Mouse (Mus musculus) embryonic facial prominence, embryonic 14.5 days (tissue): ENCODE measurements around the gene Ccdc97. TPM values are rescaled to one million over a fixed set of nuclear protein-coding genes. Genes with fewer than 3 reads are reported as not detected.

Experiments used
- ATAC-seq: fragments of 200-750 bp; cut with Nextera tagmentation; 2 replicates; pipeline ENCODE4 v1.8.0; 2017; ENCODE audit warnings: low read depth, moderate number of reproducible peaks, moderate TSS enrichment
- DNase-seq: peaks from one replicate; pipeline ENCODE4 v3.0.0-alpha.2; 2015; ENCODE audit warnings: low spot score
- H3K27ac ChIP-seq: fragments of 300-500 bp; sonication (generic); replicated peaks from 2 replicates; pipeline ENCODE4 v1.5.1; 2014; ENCODE audit warnings: low read depth, mild to moderate bottlenecking, low read length, moderate library complexity
- H3K27me3 ChIP-seq: fragments of 300-500 bp; sonication (generic); replicated peaks from 2 replicates; pipeline ENCODE4 v1.6.1; 2014; ENCODE audit warnings: low read length; ENCODE audit not compliant: control insufficient read depth, insufficient read depth
- H3K36me3 ChIP-seq: fragments of 300-500 bp; sonication (generic); 2 replicates; pipeline ENCODE4 v1.6.1; 2014; ENCODE audit warnings: low read length, mixed read lengths; ENCODE audit not compliant: control insufficient read depth, insufficient read depth
- H3K4me1 ChIP-seq: fragments of 300-500 bp; sonication (generic); 2 replicates; pipeline ENCODE4 v1.6.1; 2014; ENCODE audit warnings: antibody characterized with exemption, low read length; ENCODE audit not compliant: control insufficient read depth, insufficient read depth
- H3K4me2 ChIP-seq: fragments of 300-500 bp; sonication (generic); 2 replicates; pipeline ENCODE4 v1.6.1; 2014; ENCODE audit warnings: low read depth, mild to moderate bottlenecking, low read length, moderate library complexity, mixed read lengths
- H3K4me3 ChIP-seq: fragments of 300-500 bp; sonication (generic); 2 replicates; pipeline ENCODE4 v1.5.1; 2014; ENCODE audit warnings: low read depth, mild to moderate bottlenecking, low read length
- H3K9ac ChIP-seq: fragments of 300-500 bp; sonication (generic); 2 replicates; pipeline ENCODE4 v1.6.1; 2014; ENCODE audit warnings: low read depth, mild to moderate bottlenecking, low read length, moderate library complexity, mixed read lengths
- H3K9me3 ChIP-seq: fragments of 300-500 bp; sonication (generic); 2 replicates; pipeline ENCODE4 v1.6.1; 2016; ENCODE audit warnings: low read length; ENCODE audit not compliant: control insufficient read depth
- WGBS: fragments of 180-500 bp; shearing (Covaris S2); extraction: QIAGEN DNeasy Blood & Tissue Kit; methylation state at CpG from one replicate; pipeline ENCODE4 v1.1.7; 2014; 5-methylcytosine and 5-hydroxymethylcytosine counted together
- polyA plus RNA-seq: library from polyadenylated mRNA; unstranded; fragments of >200 nt; fragmentation: Nextera tagmentation; extraction: Ambion mirVana; gene quantifications from 2 replicates; pipeline ENCODE4 v1.2.1, GENCODE M21; 2014

Gene Ccdc97
- polyA plus RNA-seq, 1 experiment from 2014 or later: 28.0 TPM

GRCm38 (mm10) chr7:25699851-25700250 is 19.0 kb downstream of the Ccdc97 start:
- no peak for DNase-seq
- Histone ChIP-seq H3K27ac (no peak overlapping the region), H3K4me1 (0 out of 2 replicates have a peak, but pooled peaks cover 3% of the 10 kb centered on the region), H3K36me3 (0 out of 2 replicates have a peak, but pooled peaks cover 11% of the 10 kb centered on the region), H3K27me3 (0 out of 2 replicates have a peak, but pooled peaks cover 5% of the 10 kb centered on the region), H3K9me3 (peaks cover 5% of the 10 kb centered on the region; the same call in 1 of the 2 replicates), H3K9ac (no peak overlapping the region), H3K4me2 (no peak overlapping the region), H3K4me3 (no peak overlapping the region)
- 51% methylated on average over 13 of the region's 13 CpGs for WGBS
- no peak for ATAC-seq

DNA sequence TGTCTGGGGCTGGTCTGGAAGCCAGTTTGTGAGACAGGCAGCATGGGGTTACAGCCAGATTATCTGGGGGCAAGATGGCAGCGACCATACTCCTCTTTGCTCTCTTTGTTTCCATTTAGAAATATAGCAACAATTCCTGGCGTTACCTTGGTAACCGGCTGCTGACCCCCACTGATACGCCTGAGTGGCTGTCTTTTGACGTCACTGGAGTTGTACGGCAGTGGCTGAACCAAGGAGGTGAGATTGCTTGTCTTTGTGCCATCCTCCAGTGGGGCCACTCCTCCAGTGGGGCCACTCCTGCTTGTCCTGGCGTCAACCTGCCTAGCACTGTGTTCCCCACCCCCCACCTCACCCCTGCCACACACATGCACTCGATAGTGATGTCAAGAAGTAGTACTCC is 24.8 kb downstream of the Ccdc97 start:
- Histone ChIP-seq H3K27me3 (peaks cover 13% of the 10 kb centered on the region), H3K27ac (no peak overlapping the region), H3K9me3 (0 out of 2 replicates have a peak, but pooled peaks cover 3% of the 10 kb centered on the region), H3K4me1 (peaks cover 5% of the 10 kb centered on the region; the same call in 1 of the 2 replicates), H3K4me3 (no peak overlapping the region), H3K9ac (no peak overlapping the region), H3K4me2 (no peak overlapping the region), H3K36me3 (no peaks in the 10 kb centered on the region)
- WGBS: 62% methylated on average over 8 of the region's 8 CpGs
- DNase-seq: no peak
- no peak for ATAC-seq

GRCm38 (mm10) chr7:25690051-25690450 is 28.8 kb downstream of the Ccdc97 start:
- Histone ChIP-seq H3K27ac (no peak overlapping the region), H3K36me3 (no peaks in the 10 kb centered on the region), H3K4me3 (peak overlapping the region; percentile 73; the same call in 1 of the 2 replicates), H3K9ac (no peak overlapping the region), H3K4me2 (peak overlapping the region; percentile 90), H3K27me3 (peaks cover 46% of the 10 kb centered on the region), H3K4me1 (peaks cover 23% of the 10 kb centered on the region; the same call in 1 of the 2 replicates), H3K9me3 (0 out of 2 replicates have a peak, but pooled peaks cover 3% of the 10 kb centered on the region)
- ATAC-seq: no peak
- no peak for DNase-seq
- WGBS: 32% methylated on average over 5 of the region's 5 CpGs

DNA sequence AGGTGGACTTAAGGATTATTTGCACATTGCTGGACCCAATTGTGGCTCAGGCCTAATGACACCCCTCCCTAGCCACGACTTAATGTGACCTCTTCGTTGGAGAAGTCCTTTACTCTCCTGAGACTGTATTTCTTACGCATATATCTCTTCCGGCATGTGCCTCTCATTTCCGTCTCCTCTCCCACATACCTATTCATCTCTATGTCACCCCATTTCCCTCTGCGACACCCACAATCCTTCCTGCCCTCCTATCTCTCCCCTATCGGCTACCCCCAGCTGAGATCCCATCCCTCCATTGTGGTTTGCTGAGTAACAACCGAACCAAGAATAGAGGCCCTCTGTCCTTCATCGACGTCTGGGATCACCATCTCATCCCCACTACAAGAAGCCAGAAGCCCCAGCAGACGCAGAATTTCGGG is 29.3 kb downstream of the Ccdc97 start:
- Histone ChIP-seq H3K27ac (no peak overlapping the region), H3K9me3 (0 out of 2 replicates have a peak, but pooled peaks cover 3% of the 10 kb centered on the region), H3K27me3 (peaks cover 46% of the 10 kb centered on the region), H3K36me3 (no peaks in the 10 kb centered on the region), H3K4me1 (peaks cover 23% of the 10 kb centered on the region; the same call in 1 of the 2 replicates), H3K4me2 (peak overlapping the region; percentile 90), H3K4me3 (peak overlapping the region; percentile 73), H3K9ac (peak overlapping the region; percentile 76; the same call in 1 of the 2 replicates)
- 11% methylated on average over 12 of the region's 12 CpGs for WGBS
- no peak for ATAC-seq
- DNase-seq: no peak

DNA sequence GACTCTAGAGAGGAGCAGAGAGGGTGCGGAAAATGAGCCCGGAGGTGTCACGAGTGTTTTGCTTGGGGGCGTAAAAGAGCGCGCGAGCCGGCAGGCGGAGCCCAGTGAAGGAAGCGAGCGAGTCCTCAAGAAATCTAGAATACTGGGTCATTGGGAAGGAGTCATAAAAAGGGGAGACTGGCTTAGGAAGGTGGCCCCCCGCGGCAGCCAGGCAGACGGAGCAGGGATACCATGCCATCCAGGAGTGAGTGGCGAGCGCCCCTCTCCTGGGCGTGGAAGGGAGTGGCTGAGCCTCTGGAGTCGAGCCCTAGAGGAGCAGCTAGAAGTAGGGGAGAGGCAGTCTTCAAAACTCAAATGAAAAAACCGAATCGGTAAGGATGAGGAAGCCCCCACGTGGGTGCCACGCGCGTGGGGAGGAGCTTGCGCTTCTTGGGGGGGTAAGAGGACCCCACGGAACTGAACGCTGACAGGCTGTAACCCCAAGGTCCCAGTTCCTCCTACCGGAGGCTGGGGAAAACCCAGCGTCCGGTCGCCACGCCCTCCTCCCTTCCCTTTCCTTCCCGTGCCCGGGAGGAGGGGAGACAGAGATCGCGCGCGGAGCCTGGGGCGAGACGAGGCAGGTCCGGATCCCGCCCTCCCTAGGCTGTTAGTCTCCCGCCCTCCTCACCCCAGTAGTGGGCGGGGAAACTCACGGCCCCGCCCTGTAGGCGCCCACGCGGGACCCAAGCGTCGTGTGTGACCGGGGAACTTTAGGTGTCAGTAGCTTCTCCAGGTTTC is 29.9 kb downstream of the Ccdc97 start:
- peak; percentile 32; the same call in 1 of the 2 replicates for ATAC-seq
- Histone ChIP-seq H3K4me2 (peak overlapping the region; percentile 90), H3K36me3 (no peaks in the 10 kb centered on the region), H3K9me3 (0 out of 2 replicates have a peak, but pooled peaks cover 3% of the 10 kb centered on the region), H3K27me3 (peaks cover 46% of the 10 kb centered on the region), H3K4me3 (peak overlapping the region; percentile 73), H3K27ac (0 out of 2 replicates have a peak overlapping the region, but pooled peaks have one; percentile 6), H3K9ac (peak overlapping the region; percentile 76), H3K4me1 (peaks cover 23% of the 10 kb centered on the region; the same call in 1 of the 2 replicates)
- peak; percentile 77 for DNase-seq
- WGBS: under 1% methylated on average over 39 of the region's 52 CpGs

- ATAC-seq (no peak; the same call in 1 of the 2 replicates), DNase-seq (no peak)
- Histone ChIP-seq H3K9ac (peak overlapping the region; percentile 76), H3K9me3 (no peaks in the 10 kb centered on the region), H3K36me3 (no peaks in the 10 kb centered on the region), H3K4me2 (peak overlapping the region; percentile 90), H3K27ac (no peak overlapping the region; the same call in 1 of the 2 replicates), H3K4me3 (peak overlapping the region; percentile 73), H3K4me1 (peaks cover 23% of the 10 kb centered on the region; the same call in 1 of the 2 replicates), H3K27me3 (peaks cover 46% of the 10 kb centered on the region)
- WGBS: under 1% methylated on average over 39 of the region's 47 CpGs
Observed at GRCm38 (mm10) chr7:25687811-25688401, 31.0 kb downstream of the Ccdc97 start.

DNA sequence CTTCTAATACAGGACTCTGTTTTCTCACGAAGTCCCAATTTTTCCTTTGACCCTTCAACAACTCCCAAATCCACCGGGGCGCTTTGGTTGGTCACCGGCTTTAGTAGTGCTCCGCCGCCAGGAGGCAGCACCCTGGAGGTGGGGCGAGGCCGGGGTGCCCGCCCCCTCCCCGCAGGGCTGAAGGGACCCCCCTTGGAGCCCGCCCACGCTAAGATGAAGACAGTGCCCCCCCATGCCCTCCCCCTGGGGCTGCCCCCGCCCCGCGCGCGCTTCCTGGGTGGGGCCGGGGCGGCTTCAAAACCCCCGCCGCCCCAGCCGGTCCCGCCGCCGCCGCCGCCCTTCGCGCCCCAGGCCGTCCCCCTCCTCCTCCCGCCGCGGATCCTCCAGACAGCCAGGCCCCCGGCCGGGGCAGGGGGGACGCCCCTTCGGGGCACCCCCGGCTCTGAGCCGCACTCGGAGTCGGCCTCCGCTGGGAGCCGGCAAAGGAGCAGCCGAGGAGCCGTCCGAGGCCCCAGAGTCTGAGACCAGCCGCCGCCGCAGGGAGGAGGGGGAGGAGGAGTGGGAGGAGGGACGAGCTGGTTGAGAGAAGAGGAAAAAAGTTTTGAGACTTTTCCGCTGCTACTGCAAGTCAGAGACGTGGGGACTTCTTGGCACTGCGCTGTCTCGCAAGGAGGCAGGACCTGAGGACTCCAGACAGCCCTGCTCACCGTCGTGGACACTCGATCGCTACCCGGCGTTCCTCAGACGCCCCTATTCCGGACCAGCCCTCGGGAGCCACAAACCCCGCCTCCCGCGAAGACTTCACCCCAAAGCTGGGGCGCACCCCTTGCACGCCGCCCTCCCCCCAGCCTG is 32.0 kb downstream of the Ccdc97 start, which contains the start of gene Tgfb1:
Tgfb1 (plus strand) TSS at position 323 of the 852 bp plus-strand sequence.
- H3K4me3 ChIP-seq: peak within 1 kb of the TSS; percentile 73
- peak within 1 kb of the TSS; percentile 65 for H3K27ac ChIP-seq
- no peaks in the 10 kb centered on the region for H3K9me3 ChIP-seq
- ATAC-seq (peak; percentile 37), DNase-seq (peak; percentile 77)
- peak within 1 kb of the TSS; percentile 90 for H3K4me2 ChIP-seq
- WGBS: under 1% methylated on average over 27 of the region's 69 CpGs
- H3K36me3 ChIP-seq: no peaks in the 10 kb centered on the region
- H3K9ac ChIP-seq: peak within 1 kb of the TSS; percentile 76
- H3K4me1 ChIP-seq: peaks cover 23% of the 10 kb centered on the region; the same call in 1 of the 2 replicates
- peaks cover 46% of the 10 kb centered on the region for H3K27me3 ChIP-seq
